Mouse (Mus musculus) layer of hippocampus, adult 2 months (tissue): ENCODE data around the gene Hsph1. TPM values are rescaled to one million over a fixed set of nuclear protein-coding genes. Genes with fewer than 3 reads are reported as not detected.
A peak's percentile ranks its signal among the peaks of the same experiment; 100 is the strongest.

Source experiments
- DNase-seq, 2 experiments: peaks; one replicate each; pipeline ENCODE4 v3.0.0; 2022; ENCODE audit warnings: low spot score in 2 of 2
- H3K27ac ChIP-seq: fragments of 200-600 bp; 2 replicates; pipeline ENCODE4 v1.8.1; 2022
- H3K4me3 ChIP-seq: fragments of 200-600 bp; 2 replicates; pipeline ENCODE4 v1.8.1; 2022; ENCODE audit warnings: mild to moderate bottlenecking
- CTCF ChIP-seq: fragments of 200-600 bp; conservative IDR thresholded peaks from 2 replicates; pipeline ENCODE4 v1.8.1; 2022; ENCODE audit warnings: antibody characterized with exemption, mild to moderate bottlenecking, moderate library complexity
- total RNA-seq, 2 experiments: library from RNA; stranded (reverse); gene quantifications; 2 replicates each; pipeline ENCODE4 v1.2.3; 2021

The Hsph1 gene
- total RNA-seq, 2 experiments from 2014 or later = 337 to 340 TPM

GRCm38 (mm10) chr5:149634409-149635035 lies 1.7 kb downstream of the Hsph1 start:
- Histone ChIP-seq H3K4me3 (peak overlapping the region; percentile 87), H3K27ac (peak overlapping the region; percentile 97)
- DNase-seq = no peak
- TF ChIP-seq CTCF = no peak

GRCm38 (mm10) chr5:149625547-149625946 lies 10.6 kb downstream of the Hsph1 start:
- TF ChIP-seq CTCF = no peak

DNA sequence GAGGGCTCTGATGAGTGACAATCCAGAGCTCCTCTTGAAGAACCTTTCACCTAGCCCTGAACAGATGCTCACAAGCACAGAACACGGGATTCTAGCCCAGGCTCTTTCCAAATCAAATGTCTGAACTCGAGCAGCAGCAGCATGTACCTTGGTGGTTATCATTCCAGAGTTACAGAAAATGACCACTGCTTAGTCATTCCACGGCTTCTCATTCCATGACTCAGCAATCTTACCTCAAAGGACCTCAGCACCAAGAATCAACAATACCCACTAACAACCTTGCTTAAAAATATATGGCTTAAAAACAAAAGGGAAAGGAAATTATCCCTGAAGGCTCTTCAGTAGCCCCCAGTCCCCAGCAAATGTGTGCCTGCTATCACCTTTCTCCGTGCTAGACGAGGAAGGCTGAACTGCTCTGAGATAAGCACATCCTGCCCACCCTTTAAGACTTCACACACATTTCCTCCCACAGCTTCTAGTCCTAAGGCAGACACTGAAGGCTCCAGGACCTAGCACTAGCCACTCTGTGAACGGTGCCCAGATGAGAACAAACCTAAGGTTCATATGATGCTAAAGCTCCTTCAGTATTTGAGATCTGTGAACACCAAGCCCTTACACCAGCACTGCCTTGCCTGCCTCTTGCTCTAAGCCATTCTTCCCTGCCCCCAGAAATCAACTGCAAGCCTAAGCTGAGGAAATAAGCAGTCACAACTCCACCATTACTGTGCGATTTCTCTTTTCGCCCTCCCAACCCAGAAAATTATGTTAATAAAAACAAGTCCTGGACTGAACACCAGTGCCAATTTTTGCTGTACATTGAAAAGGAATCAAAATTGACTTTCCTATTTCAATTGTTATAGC lies 12.1 kb downstream of the Hsph1 start:
- TF ChIP-seq CTCF = no peak
- H3K4me3 ChIP-seq = no peak overlapping the region
- DNase-seq = no peak
- no peak overlapping the region for H3K27ac ChIP-seq

More at GRCm38 (mm10) chr5:149625547-149625946, 10.6 kb downstream of the Hsph1 start:
- Histone ChIP-seq H3K4me3 (no peak overlapping the region), H3K27ac (no peak overlapping the region)
- no peak for DNase-seq

GRCm38 (mm10) chr5:149622644-149623043 lies 13.5 kb downstream of the Hsph1 start:
- TF ChIP-seq CTCF = no peak

DNA sequence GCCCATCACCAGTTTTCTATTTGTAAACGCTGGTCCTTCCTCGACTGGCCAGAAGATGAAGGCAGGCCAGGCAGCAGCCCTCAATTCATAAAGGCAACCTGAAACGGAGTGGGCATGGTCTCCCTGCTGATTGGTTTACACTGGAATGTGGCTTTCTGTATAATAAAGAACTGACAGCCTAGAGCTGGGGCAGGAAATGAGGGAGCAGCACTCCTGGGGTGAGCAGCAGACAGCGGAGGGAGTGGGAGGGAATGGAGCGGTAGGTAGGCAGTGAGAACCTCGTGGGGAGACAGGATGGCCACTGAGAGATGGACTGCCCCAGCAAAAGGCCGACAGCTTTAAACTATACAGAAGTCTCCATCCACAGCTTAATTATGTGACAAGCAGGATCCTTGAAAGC lies 14.0 kb downstream of the Hsph1 start:
- H3K4me3 ChIP-seq = no peak overlapping the region
- no peak overlapping the region for H3K27ac ChIP-seq
- no peak for TF ChIP-seq CTCF
- no peak for DNase-seq

More at GRCm38 (mm10) chr5:149622644-149623043, 13.5 kb downstream of the Hsph1 start:
- no peak for DNase-seq
- no peak overlapping the region for H3K27ac ChIP-seq
- H3K4me3 ChIP-seq = no peak overlapping the region

DNA sequence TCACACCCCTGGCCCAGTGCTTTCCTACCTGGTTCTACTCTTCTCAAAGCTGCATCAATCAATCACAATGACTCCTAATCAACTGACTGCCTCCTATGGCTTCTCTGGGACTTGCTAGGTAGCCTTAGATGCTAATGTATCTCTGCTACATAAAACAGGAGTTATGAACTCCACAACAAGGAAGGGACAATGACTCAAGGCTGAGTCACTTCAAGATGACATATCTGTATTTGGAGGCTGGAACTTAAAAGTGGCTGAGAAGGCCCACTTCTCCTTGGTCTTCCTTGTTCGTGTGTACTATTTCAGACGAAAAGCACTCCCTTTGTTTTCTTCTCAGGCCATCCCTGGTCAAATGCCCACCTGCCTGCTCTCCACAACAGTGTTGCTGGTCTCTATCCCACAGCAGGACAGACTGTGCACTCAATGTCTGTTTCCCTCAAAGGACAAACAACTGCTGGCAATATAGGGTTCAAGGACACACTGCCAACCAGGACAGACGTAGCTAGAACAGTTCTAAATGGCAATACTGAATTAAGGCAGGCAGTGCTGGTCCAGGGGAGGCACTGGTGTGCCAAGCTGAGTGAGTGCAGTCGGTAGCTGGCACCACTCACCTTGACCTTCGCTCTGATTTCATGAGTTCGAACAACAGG lies 18.3 kb downstream of the Hsph1 start:
- Histone ChIP-seq H3K27ac (no peak overlapping the region), H3K4me3 (no peak overlapping the region)
- no peak for TF ChIP-seq CTCF
- no peak for DNase-seq

DNA sequence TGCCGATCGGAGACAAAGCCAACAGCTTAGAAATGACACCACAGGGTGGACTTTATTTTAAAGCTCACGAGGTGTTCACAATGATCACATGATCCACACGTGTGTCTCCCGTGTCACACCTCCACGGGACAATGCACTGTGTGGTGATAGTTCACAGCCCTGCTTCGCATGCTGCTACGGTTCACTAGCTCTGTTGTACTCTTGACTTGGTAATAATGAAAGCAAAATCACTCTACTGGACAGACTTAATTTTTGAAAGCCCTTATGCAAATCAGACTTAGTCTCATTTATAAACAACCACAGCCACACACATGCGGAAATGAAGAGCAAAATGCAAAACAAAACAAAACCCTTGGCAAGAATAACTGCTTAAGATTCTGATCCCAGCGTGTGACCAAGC lies 19.4 kb downstream of the Hsph1 start:
- no peak for TF ChIP-seq CTCF
- no peak for DNase-seq
- H3K4me3 ChIP-seq = no peak overlapping the region
- H3K27ac ChIP-seq = no peak overlapping the region

- no peak for TF ChIP-seq CTCF
- Histone ChIP-seq H3K27ac (no peak overlapping the region), H3K4me3 (no peak overlapping the region)
- DNase-seq = no peak
These were observed 20.0 kb downstream of the Hsph1 start for GRCm38 (mm10) chr5:149616138-149616537.

- peak overlapping the region; percentile 82 for H3K27ac ChIP-seq
- H3K4me3 ChIP-seq = no peak overlapping the region
- peak; percentile 62 to 74 for DNase-seq
- 0 out of 2 replicates have a peak, but pooled peaks have one; percentile 21 for TF ChIP-seq CTCF
These were observed 23.4 kb downstream of the Hsph1 start for GRCm38 (mm10) chr5:149612740-149613139.

DNA sequence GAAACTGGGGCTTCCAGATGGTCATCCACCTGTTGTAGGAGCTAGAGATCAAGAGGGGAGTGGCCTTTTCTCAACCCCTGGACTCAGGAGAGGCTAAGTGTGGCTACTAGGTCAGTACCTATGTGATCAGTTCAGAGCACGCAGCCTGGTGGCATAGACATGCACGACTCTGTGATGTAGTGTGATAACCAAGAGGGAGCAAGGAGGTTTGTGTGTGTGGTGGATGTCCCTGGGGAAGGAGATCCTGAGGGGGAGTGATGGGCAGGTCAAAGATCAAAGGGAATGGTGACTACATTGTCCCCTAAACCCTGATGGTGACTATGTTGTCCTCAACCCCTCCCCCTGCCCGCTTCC lies 24.0 kb downstream of the Hsph1 start:
- H3K27ac ChIP-seq = peak overlapping the region; percentile 82
- DNase-seq = no peak

GRCm38 (mm10) chr5:149611476-149612164 lies 24.6 kb downstream of the Hsph1 start:
- Histone ChIP-seq H3K4me3 (no peak overlapping the region), H3K27ac (peak overlapping the region; percentile 82)
- no peak for TF ChIP-seq CTCF
- DNase-seq = peak; percentile 63 to 70

More for the DNA sequence above, 24.0 kb downstream of the Hsph1 start:
- no peak for TF ChIP-seq CTCF
- H3K4me3 ChIP-seq = no peak overlapping the region

GRCm38 (mm10) chr5:149607083-149607720 lies 29.0 kb downstream of the Hsph1 start:
- no peak for DNase-seq
- H3K27ac ChIP-seq = no peak overlapping the region
- no peak for TF ChIP-seq CTCF
- no peak overlapping the region for H3K4me3 ChIP-seq

GRCm38 (mm10) chr5:149603241-149603640 lies 32.9 kb downstream of the Hsph1 start:
- DNase-seq = no peak
- Histone ChIP-seq H3K27ac (no peak overlapping the region), H3K4me3 (no peak overlapping the region)
- TF ChIP-seq CTCF = no peak
